In the genomic region with DNA sequence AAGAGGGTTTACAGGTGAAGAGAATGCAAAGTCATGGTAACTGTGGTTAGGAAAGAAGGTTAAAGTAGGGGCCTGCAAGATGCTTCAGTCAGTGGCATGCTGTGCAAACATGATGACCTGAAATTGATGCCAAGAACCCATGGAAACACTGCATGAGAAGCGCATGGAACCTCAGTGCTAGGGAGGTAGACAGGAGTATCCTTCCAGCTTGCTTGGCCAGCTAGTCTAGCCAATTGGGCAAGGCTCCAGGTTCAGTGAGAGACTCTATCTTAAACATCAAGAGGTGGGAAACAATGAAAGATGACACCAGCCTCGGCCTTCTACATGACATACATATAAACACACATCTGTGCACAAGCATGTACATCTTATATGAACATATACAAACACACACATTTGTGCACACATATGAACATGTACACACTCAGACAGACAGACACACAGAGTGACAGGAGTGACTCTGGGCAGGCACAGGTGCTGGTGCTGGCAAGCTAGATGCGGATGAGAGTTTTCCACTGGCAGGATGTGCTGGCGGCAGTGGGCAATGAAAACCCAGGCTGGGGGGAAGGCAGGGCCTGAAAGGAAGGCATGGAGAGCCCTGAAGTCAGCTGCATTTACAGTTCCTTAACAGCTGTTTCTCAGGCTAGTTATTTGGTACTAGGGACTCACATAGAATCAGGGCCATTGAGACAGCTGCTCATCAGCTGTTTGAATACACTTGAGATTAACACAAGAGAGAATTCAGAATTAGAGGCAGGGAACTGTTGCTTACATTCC, we compare ENCODE assay signal across 18 mouse cellular contexts. TPM values are rescaled to one million over a fixed set of nuclear protein-coding genes. Genes with fewer than 3 reads are reported as not detected.
DNase-seq lines count a peak whose midpoint lies in the region; ATAC-seq and TF ChIP-seq lines count a peak whose summit lies in the region.
"Had no signal": no experiment of that assay in that cellular context is flagged by ENCODE, and none has a peak within 500 bp of the region (broad histone marks: within the 10 kb centered on the region; RNA-seq: fewer than 3 reads in every experiment).

No protein-coding gene starts in this region.

- H3K27me3 ChIP-seq in limb, embryonic 13.5 days, result no peaks in the 10 kb centered on the region
- H3K27me3 ChIP-seq in limb, embryonic 10.5 days (ENCODE audit: low read depth, poor library complexity, severe bottlenecking), result no peaks in the 10 kb centered on the region
- H3K27me3 ChIP-seq: lung, embryonic 15.5 days; neural tube, embryonic 13.5 days had no signal

- no peak overlapping the region for H3K4me2 ChIP-seq in limb, embryonic 13.5 days (replicated peaks)
- H3K4me2 ChIP-seq: lung, embryonic 15.5 days; neural tube, embryonic 13.5 days had no signal

- H3K9me3 ChIP-seq in limb, embryonic 13.5 days, result peaks cover 6% of the 10 kb centered on the region; the same call in 1 of the 2 replicates
- no peaks in the 10 kb centered on the region for H3K9me3 ChIP-seq in limb, embryonic 10.5 days (replicated peaks)
- H3K9me3 ChIP-seq: heart, embryonic 10.5 days; lung, embryonic 15.5 days; neural tube, embryonic 13.5 days had no signal

- TF ChIP-seq CTCF in brain, embryonic 14.5 days (IDR thresholded peaks at IDR 0.05; ENCODE audit: borderline replicate concordance, extremely low read depth, insufficient read depth, insufficient read length), result no peak

- TF ChIP-seq POLR2A in brain, embryonic 14.5 days (IDR thresholded peaks at IDR 0.05; ENCODE audit: borderline replicate concordance, extremely low read depth, insufficient read depth, insufficient read length, poor library complexity, severe bottlenecking), result no peak

- no peak overlapping the region for H3K4me3 ChIP-seq in limb, embryonic 13.5 days
- H3K4me3 ChIP-seq in limb, embryonic 10.5 days, result no peak overlapping the region
- H3K4me3 ChIP-seq: heart, embryonic 10.5 days; lung, embryonic 15.5 days; neural tube, embryonic 13.5 days had no signal

- H3K27ac ChIP-seq in limb, embryonic 13.5 days, result no peak overlapping the region
- H3K27ac ChIP-seq in limb, embryonic 10.5 days, result no peak overlapping the region
- H3K27ac ChIP-seq: heart, embryonic 10.5 days; lung, embryonic 15.5 days; neural tube, embryonic 13.5 days had no signal

- peak; percentile 84 for ATAC-seq in limb, embryonic 13.5 days (ENCODE audit: low FRiP score, low read depth)
- no peak for ATAC-seq in megakaryocyte-erythroid progenitor cell, adult 5-6 weeks (replicated peaks; ENCODE audit: low FRiP score, low TSS enrichment, poor library complexity, severe bottlenecking)
- ATAC-seq: CD4-positive, CD25-positive, alpha-beta regulatory T cell, adult 4 months had no signal

- H3K9ac ChIP-seq in limb, embryonic 13.5 days, result no peak overlapping the region
- H3K9ac ChIP-seq: lung, embryonic 15.5 days; neural tube, embryonic 13.5 days had no signal

- DNase-seq in heart, adult 18-20 months, result peak; percentile 42 to 53
- no peak for DNase-seq in heart, adult 11 months
- DNase-seq in limb, embryonic 10.5 days (ENCODE audit: low spot score), result no peak
- DNase-seq in brain, embryonic 14.5 days (ENCODE audit: low read depth), result peak; percentile 3
- DNase-seq in gastrocnemius, postnatal 10 days, result peak; percentile 51
- DNase-seq in adipocyte (ENCODE audit: low spot score), result no peak
- DNase-seq: embryo, embryonic 11 days; kidney, adult 9 months; midbrain, embryonic 14.5 days; retina, postnatal 1 day had no signal

- WGBS in limb, embryonic 13.5 days, result 87% methylated on average over 4 of the region's 4 CpGs
- WGBS in limb, embryonic 10.5 days, result 92% methylated on average over 4 of the region's 4 CpGs

- no peaks in the 10 kb centered on the region for H3K4me1 ChIP-seq in limb, embryonic 13.5 days
- no peaks in the 10 kb centered on the region for H3K4me1 ChIP-seq in limb, embryonic 10.5 days
- H3K4me1 ChIP-seq: heart, embryonic 10.5 days; neural tube, embryonic 13.5 days had no signal

- H3K36me3 ChIP-seq in limb, embryonic 13.5 days, result peaks cover 28% of the 10 kb centered on the region
- H3K36me3 ChIP-seq in limb, embryonic 10.5 days, result no peaks in the 10 kb centered on the region; the same call in 1 of the 2 replicates
- H3K36me3 ChIP-seq: neural tube, embryonic 13.5 days had no signal

RNA-seq across cellular contexts. Expression of a gene that starts 38.7 kb away (rescaled TPM):
- under 1 TPM in 1 of 2 experiments, not detected in 1; 0.87 TPM for total RNA-seq in heart, adult 18-20 months (2021)
- 0.27 and 0.31 TPM in 2 replicates for polyA plus RNA-seq in limb, embryonic 13.5 days (2015; fragmentation: Nextera tagmentation; extraction: Ambion mirVana)
- not detected in 2 replicates for polyA plus RNA-seq in limb, embryonic 10.5 days (2016; fragmentation: Nextera tagmentation; extraction: Ambion mirVana)
- 0.38 and 1.2 TPM in 2 replicates for polyA plus RNA-seq in brain, embryonic 14.5 days (2012; rRNA removed)
- total RNA-seq in gastrocnemius, postnatal 10 days (2021), result not detected
- not detected in 2 replicates for total RNA-seq in megakaryocyte-erythroid progenitor cell, adult 5-6 weeks (2014; fragmentation: Nextera tagmentation)
- not detected in 2 replicates for total RNA-seq in megakaryocyte-erythroid progenitor cell, adult 5-6 weeks (2017)
- total RNA-seq: layer of hippocampus, adult 8-10 months; left cerebral cortex, postnatal 14 days had no signal
- polyA plus RNA-seq: heart, embryonic 10.5 days; neural tube, embryonic 13.5 days had no signal

Comparison
In these comparisons a context has a peak if more than half of its experiments do, and no peak if none do; other contexts are left out.
1. DNase-seq: peak in heart, adult 18-20 months (2 of 2), brain, embryonic 14.5 days (single experiment) and gastrocnemius, postnatal 10 days (single experiment); none in heart, adult 11 months (single experiment), limb, embryonic 10.5 days (single experiment) and adipocyte (single experiment).